Mouse (Mus musculus): ENCODE measurements at regions not wholly inside any gene's neighbourhood (a gene's known extent, or its start where the extent isn't known, plus 50 kb on each side); places are given as distances from the start of the nearest gene placed in this dataset.
A peak's percentile ranks its signal among the peaks of the same experiment; 100 is the strongest.
"Not testable (repeated sequence)": the region's sequence is repeated elsewhere in the genome, so short reads cannot be mapped to it uniquely, and the experiment has no call there.

DNA sequence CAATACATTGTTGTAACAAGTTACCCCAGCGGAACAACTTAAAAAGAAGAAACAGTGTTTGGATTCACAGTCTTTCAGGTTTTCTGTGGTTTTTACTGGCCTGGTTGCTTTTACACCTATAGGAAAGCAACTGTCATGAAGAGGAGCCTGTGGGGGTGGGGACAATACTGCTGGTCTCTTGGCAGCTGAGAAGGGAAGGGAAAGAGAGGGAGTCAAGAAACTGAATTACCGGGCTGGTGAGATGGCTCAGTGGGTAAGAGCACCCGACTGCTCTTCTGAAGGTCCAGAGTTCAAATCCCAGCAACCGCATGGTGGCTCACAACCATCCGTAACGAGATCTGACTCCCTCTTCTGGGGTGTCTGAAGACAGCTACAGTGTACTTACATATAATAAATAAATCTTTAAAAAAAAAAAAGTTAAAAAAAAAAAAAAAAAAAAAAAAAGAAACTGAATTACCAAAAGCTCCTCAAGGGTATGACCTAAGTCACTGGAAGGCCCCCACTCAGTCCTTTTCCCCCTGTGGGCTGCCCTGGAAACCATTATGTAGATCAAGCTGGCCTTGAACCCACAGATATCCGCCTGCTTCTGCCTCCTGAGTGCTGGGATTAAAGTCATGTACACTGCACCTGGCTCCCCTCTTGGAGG is 114.3 kb upstream of the Nebl start:
- not testable (repeated sequence) for DNase-seq

DNA sequence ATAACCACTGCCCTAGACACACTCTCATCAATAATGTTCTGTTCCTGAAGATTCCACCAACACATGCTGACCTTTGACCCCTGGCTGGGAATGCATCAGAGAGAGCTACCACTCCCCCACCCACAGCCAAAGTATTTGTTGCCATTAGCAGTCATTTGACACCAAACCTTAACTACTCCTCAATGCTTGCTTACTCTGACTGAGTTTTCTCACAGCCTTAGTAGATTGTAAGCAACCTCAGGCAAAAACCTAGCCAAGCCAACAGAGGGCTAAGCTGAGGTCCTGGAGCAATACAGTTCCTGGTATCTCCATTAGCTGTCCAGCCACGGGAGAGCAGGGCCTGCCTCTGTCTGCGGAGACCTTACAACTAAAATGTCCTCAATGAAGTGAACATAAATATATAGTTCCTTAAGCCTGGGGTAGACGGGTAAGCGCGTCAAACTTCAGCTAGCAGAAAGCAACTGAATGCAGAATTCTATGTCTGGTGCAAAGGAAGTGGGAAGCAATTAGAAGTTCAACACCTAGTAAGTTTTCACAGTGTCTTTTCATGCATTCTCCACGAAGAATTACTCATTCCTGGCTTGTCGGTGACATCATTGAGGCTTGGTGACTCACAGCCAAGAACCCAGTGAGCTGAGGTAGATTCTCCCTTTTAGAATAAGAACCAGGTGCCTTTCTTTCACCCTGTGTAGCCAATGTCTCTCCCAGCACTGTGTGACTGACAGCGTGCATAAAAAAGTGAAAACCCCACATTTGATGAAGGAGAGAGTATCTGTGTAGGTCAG is 113.6 kb upstream of the Nebl start:
- no peak for DNase-seq

DNA sequence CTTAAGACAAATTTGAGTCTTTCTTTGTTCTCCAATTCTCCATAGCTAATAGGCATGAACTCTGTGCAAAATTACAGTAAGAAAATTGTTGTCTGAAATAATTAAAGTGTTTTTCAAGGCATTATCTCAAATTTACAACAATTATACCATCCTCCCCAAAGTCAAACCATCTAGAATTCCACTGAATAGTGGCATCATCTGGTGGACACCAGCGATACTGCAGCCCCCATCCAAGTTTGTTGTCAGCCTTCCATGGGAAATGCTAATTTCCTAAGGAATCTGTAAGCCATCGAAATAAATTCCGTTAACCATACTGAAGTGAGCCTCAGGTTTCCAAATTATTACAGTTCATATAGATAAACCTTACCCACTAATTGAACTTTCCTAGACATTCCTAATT is 110.7 kb upstream of the Nebl start:
- DNase-seq = peak; percentile 35

DNA sequence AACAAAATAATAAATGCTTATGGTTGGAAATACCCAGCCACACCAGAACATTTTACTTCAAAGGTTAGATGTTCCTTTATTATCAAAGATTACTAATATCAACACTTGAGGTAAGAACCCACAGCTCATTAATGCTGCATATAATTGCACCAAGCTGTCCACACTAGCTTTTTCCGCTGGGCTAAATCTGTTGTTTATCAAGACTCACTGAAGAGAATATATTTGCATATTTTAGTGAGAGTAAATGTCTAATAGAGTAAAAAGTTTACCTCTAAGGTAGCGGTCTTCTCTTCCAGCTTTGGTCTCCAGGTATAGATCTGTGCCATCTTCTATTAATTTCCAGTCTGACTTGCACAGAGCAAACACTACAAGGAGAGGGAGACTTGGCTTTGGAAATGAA is 110.3 kb upstream of the Nebl start:
- no peak for DNase-seq

DNA sequence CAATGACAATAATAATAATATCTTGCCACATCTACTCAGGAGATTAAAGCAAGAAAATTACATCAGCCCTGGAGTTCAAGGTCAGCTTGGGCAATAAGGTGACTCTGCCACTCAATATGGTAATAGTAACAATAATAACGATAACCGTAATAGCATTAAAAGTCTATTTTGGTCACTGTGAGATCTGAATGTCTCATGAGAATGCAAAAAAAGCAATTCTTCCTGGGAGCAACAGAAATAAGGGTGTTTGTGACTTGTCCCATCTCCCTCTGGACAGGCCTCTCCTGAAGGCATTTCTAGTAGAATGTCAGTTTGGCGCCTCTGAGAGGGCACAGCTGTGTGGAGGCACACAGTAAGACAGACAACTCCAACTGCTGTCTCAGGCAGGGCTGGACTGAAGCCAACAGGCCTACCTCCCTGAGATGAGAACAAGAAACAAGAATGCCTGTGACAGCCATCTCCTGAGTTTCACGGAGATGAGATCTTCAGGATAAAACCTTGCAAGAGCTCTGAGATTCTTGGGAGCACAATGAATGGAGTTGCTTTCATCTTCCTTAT is 109.8 kb upstream of the Nebl start:
- no peak for DNase-seq

DNA sequence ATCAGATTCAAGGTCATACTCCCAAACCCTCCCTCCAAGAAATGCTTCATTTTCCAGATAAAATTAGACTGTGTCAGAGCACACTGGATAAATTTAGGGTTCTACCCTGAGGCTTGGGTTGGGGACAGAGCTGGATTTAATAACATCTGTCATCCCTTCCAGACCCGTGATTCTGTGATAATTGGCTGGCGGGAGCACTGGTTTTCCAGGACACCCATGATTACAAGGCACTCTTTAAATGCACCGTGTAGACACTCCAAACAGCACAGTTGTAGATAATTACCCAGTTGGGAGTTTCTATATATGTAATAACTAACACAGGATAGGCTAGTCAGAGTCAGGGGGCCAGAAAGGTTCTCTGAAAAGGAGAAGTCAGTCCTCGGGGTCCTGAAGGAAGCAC is 108.4 kb upstream of the Nebl start:
- no peak for DNase-seq

DNA sequence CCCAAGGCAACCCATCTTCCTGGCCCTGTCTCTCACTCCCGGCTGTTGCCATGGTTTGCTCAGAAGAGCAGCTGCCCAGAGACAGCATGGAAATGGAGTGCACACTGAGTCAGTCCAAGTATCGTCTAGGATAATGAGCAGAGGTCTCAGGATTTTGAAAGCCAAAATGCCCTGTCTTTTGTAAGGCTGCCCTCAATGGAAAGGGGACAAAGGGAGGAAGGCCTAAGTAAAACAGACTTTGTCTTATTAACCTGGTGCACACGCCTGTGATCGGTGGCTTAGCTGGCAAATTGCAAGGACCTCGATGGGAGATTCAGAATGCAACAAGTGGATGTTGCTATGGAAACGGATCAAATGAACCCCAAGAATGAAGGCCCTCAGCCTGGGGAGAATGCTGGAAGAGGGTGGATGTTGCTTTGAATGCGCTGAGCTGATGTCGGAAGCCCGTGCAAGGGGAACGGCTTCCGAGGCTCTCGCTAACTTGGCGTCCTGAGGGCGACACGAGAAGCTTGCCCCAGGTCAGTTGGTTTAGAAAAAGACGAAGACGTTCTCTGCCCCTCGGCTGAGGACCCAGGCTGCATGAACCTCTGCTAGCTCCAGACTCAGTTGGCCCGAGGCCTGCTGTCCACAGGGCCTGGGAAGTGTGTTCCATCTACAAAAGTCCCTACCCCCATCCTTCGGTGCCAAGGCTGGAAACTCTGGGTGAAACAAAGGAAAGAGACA is 107.8 kb upstream of the Nebl start:
- DNase-seq = no peak

DNA sequence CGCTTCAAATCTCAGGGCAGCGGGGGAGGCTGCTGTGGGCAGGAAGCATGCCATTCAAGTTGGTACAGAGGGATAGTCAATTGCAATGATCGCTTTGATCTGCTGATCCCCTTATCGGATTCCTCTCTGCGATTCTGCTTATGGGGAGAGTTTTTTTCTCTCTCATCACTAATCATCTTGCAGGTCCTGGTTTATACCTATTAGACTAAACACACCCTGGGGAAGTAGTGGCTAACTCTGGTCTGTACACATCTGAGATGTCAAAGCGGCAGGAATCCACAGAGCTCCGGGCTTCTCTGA is 107.1 kb upstream of the Nebl start:
- no peak for DNase-seq

DNA sequence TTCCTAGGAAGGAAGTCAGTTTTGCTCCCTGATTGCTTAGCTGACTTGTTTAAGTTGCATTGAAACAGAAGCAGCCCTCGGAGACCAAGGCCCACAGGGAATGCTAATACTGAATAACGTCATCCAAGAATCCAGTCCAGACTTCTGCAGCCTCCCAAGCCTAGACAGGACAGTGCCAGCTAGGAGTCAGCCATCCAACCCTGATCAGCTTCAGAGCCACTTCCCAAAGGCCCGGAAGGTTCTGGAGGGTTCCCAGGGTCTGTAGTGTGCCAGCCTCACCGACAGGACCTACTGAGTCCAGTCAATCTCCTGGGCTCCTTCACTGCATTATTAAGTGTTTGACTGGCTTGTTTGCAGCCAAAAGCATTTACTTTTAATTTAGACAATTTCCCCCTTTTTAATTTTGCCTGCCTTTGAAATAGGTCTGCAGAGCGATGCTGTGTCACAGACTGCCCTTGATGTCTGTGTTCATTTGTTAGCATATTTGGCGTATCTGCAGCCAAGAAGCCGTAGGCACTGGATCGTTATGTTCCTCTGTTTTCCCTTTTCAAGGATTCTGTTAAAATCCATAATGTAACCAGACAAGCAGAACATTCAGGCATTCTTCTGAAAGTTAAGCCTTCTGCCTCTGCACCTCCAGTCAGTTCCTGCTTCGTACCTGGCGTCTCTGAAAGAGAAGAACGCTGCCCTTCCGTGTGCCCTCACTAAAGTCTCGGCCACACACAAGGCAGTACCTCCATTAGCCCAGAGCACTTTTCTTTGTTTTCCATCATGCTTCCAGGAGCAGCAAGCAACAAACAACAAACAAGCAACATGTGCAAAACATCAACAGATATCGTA is 106.5 kb upstream of the Nebl start:
- no peak for DNase-seq

DNA sequence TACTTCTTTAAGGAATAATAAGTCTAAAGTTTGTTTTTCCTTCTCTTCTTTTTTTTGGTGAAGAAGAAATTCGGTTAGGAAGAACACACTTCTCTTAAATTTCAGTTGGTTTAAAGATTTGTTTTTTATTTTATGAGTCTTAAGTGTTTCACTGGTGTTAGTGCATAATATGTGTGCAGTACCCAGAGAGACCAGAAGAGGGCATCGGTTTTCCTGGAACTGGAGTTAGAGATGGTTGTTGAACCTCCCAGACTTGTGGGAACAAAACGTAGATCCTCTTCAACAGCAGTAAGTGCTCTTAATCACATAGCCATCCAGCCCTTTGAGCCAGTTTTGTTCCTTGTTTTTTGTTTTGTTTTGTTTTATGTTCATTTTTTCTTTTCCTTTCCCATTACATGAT is 101.5 kb upstream of the Nebl start:
- DNase-seq = no peak

DNA sequence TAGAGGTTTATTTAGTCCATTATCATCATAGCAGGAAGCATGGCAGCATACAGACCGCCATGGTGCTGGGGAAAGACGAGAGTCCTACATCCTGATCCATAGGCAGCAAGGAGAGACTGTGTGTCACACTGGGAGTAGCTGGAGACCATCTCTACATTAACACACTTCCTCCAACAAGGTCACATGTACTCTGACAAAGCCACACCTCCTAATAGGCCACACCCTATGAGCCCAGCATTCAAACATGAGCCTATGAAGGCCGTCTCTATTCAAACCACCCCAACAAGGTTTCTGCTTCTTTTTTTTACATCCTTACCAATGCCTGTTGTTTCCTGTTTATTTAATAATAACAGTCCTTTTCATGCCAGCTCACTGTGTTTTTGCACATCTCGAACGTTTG is 99.0 kb upstream of the Nebl start:
- DNase-seq = no peak

DNA sequence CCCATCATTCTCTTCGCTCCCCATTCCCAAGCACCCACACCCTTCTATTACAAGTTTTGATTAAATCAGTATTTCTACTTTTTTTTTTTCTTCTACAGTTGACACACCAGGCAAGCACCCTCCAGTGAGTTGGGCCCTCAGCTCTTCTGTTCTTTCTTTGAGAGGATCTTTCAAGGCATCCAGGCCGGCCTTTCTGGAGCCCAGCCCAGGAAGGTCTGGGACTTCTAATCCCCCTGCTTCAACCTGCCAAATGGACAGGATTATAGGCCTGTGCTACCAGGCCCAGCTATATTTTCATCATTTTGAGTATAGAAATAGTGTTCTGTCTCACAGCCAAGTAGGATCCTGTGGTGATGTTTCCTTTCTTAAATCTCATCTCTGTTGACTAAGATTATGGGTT is 94.0 kb upstream of the Nebl start:
- DNase-seq = no peak

DNA sequence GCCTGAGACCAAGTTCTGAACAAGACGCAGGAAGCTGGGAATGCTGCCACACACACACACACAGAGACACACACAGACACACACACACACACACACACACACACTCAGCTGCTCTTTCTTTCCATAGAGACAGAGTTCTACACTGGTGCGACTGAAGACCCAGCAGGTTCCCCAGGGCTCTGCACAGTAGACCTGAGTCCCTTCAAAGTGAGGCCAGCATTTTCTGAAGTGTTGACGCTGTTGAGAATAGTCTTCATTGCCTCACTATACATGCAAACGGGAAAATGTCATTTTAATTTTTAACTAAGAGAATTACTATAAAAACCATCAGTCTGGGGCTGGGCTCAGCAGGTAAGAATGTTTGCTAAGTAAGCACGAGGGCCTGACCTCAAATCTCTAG is 92.9 kb upstream of the Nebl start:
- no peak for DNase-seq

DNA sequence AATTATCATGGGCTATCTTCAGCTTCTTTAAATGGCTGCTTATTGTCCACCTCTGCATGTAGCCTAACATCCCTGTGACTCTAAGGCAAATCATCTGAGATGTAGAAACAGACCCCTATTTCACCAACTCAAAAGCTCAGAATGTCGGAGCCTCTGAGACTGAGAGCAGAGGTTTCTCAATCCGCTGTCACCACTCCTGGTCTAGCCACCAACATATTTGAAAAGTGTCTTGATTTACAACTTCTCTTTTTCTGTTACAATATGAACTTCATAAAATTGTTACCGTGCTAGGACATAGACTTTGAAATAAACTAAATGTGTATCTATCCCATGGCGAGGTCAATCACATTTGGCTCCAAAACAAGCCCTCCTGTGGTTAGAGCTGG is 91.3 kb upstream of the Nebl start:
- no peak for DNase-seq

DNA sequence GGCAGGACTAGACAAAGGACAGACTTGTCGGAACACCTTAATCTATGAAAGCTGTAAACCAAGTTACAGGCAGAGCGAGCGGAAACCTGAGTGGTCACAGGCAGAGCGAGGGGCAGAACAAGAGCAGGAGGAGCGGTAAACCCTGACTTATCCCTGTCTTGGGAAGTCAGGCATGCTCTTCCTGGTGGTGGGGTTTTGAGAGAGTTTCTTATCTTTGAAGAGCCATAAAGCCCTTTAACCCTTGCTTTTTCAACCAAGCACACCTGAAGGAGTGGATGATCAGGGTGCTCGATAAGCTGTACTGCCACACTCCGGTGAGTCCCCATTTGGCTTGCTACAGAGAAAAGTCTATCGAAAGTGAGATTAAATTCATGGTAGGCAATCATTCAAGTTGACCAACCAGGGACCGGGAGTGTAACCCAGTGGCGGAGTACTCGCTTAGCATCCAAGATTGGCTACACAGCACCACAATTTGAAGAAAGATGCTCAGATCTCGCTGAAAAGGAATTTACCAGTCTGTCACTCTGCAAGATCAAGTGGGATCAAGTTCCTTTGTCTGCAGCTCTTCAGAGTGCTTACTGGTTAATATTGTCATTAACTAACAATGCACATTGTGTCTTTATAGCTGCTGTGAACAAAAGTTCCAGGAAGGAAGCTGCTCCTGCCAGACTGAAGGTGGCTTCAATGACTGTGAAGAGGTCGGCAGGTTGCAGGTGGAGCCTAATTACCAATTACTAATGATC is 90.8 kb upstream of the Nebl start:
- no peak for DNase-seq

DNA sequence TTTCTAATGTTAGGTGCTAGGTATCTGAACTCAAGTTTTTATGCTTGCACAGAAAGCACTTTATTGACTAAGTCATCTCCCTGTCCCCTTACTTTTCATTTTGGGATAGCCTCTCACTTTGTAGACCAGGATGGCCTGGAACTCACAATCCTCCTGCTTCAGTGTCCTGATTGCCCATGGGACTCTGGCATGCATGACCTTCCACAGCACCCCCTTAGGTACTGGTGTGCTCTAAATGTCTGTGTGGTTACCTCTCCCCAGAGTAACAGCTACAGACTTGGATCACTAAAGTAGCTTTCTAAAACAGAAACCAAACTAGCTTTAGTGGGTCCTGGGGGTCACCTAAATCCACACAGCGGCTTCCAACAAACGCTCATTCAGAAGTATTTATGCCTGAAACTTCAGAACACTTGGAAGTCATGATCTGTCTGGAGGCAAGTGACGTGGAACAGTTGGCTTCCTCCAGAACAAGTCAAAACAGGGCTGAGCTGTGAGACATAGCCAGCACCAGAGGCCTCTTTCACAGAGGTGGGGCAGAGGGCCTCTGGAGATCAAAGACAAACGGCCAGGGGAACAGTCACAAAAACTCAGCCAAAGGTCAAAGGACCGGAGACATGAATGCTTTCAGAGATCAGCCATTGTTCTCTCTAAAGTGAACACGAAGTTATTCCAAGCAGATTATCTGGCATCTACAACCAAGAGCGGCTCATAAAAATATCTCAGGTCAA is 80.8 kb upstream of the Nebl start:
- no peak for DNase-seq

All from adrenal gland, postnatal 14 days (tissue).